Mouse (Mus musculus) liver, postnatal 0 days (tissue): ENCODE data around the gene Gprc5a.

Experiments
- CTCF ChIP-seq: sonication (generic); IDR thresholded peaks from 2 replicates; pipeline ENCODE4 v1.5.1; 2016; ENCODE audit warnings: antibody characterized with exemption, low read depth
- EP300 ChIP-seq: IDR thresholded peaks from 2 replicates; pipeline ENCODE4 v1.6.1; 2016; ENCODE audit warnings: antibody characterized with exemption, low read depth, mild to moderate bottlenecking

GRCm38 (mm10) chr6:135023379-135023778 is 42.1 kb upstream of the Gprc5a start:
- TF ChIP-seq CTCF: no peak
- no peak for TF ChIP-seq EP300
